Mouse (Mus musculus) erythroblast, embryonic 14.5 days (primary cell): ENCODE measurements around the gene Slc12a9. TPM values are rescaled to one million over a fixed set of nuclear protein-coding genes. Genes with fewer than 3 reads are reported as not detected.

Experiments used
- H3K27me3 ChIP-seq: 2 replicates; pipeline ENCODE4 v1.6.1; 2012; ENCODE audit warnings: inconsistent platforms; ENCODE audit not compliant: control insufficient read depth
- H3K36me3 ChIP-seq: 2 replicates; pipeline ENCODE4 v1.6.1; 2012; ENCODE audit warnings: mild to moderate bottlenecking, inconsistent platforms; ENCODE audit not compliant: control insufficient read depth
- H3K4me1 ChIP-seq: 2 replicates; pipeline ENCODE4 v1.6.1; 2012; ENCODE audit warnings: inconsistent platforms; ENCODE audit not compliant: control insufficient read depth
- H3K4me3 ChIP-seq: replicated peaks from 2 replicates; pipeline ENCODE3; 2012; ENCODE audit warnings: moderate library complexity, mild to moderate bottlenecking, inconsistent platforms
- H3K9me3 ChIP-seq: 2 replicates; pipeline ENCODE4 v1.6.1; 2012; ENCODE audit warnings: low read length, inconsistent platforms, mixed read lengths; ENCODE audit not compliant: control insufficient read depth
- GATA1 ChIP-seq: IDR thresholded peaks from 2 replicates; pipeline ENCODE4 v1.6.1; 2012; ENCODE audit warnings: low read length, inconsistent platforms, mixed read lengths
- TAL1 ChIP-seq: IDR thresholded peaks from 3 replicates; pipeline ENCODE4 v1.6.1; 2012; ENCODE audit warnings: low read length, inconsistent platforms, mixed read lengths
- polyA plus RNA-seq: library from polyadenylated mRNA; stranded (reverse); fragments of >175 nt; gene quantifications from 2 replicates; pipeline ENCODE4 v1.2.3, GENCODE M21; 2012

The Slc12a9 gene
- polyA plus RNA-seq, 1 experiment = 0.06 TPM

DNA sequence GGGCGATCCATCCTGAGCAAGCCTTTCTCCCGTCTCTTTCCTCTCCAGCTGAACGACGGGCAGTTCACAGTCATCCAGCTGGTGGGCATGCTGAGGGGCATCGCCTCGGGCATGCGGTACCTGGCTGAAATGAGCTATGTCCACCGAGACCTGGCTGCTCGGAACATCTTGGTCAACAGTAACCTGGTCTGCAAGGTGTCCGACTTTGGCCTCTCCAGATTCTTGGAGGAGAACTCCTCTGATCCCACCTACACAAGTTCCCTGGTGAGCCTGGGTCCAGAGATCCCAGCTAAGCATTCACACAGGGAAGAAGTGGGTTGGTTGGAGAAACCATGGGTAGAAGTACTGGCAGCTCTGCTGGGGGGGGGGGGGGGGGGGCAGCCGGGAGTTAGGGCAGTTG is 36.3 kb upstream of the Slc12a9 start:
- Histone ChIP-seq H3K36me3 (peaks cover 18% of the 10 kb centered on the region; the same call in 1 of the 2 replicates), H3K27me3 (no peaks in the 10 kb centered on the region), H3K9me3 (no peaks in the 10 kb centered on the region), H3K4me1 (no peaks in the 10 kb centered on the region), H3K4me3 (no peak overlapping the region)
- TF ChIP-seq GATA1 (no peak), TAL1 (no peak)

DNA sequence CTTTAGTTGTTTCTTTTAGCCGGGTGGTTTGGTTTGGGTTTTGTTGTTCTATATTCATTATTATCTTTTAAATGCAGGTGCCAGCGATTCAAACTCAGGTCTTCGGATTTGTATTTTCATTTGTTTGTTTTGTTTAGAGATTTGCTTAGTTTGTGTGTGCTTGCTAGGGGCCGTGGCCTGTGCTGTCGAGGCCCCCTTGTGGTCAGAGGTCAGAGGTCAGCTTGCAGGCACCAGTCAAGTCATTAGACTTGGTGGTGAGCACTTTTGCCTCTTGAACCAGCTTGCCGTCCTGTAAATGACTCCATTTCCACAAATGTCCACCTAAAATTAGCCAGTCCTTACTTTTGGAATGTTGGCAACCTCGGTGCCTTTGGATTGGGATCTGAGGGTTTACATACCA is 25.0 kb upstream of the Slc12a9 start:
- Histone ChIP-seq H3K36me3 (peaks cover 18% of the 10 kb centered on the region; the same call in 1 of the 2 replicates), H3K4me3 (no peak overlapping the region), H3K9me3 (no peaks in the 10 kb centered on the region), H3K27me3 (peaks cover 3% of the 10 kb centered on the region; the same call in 1 of the 2 replicates), H3K4me1 (no peaks in the 10 kb centered on the region)
- TF ChIP-seq GATA1 = no peak

DNA sequence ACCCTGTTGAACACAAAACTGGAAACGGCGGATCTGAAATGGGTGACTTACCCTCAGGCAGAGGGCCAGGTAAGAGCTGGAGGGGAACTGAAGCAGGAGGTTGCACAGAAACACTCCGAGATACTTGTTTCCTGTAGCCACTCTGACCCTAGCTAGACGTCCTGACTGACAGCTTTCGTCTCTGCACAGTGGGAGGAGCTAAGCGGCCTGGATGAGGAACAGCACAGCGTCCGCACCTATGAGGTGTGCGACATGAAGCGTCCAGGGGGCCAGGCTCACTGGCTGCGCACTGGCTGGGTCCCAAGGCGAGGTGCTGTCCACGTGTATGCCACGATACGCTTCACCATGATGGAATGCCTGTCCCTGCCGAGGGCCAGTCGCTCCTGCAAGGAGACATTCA is 20.7 kb upstream of the Slc12a9 start:
- H3K9me3 ChIP-seq = no peaks in the 10 kb centered on the region
- peaks cover 8% of the 10 kb centered on the region; the same call in 1 of the 2 replicates for H3K36me3 ChIP-seq
- no peaks in the 10 kb centered on the region for H3K4me1 ChIP-seq
- TF ChIP-seq TAL1 = no peak
- peaks cover 40% of the 10 kb centered on the region for H3K27me3 ChIP-seq
- H3K4me3 ChIP-seq = no peak overlapping the region

DNA sequence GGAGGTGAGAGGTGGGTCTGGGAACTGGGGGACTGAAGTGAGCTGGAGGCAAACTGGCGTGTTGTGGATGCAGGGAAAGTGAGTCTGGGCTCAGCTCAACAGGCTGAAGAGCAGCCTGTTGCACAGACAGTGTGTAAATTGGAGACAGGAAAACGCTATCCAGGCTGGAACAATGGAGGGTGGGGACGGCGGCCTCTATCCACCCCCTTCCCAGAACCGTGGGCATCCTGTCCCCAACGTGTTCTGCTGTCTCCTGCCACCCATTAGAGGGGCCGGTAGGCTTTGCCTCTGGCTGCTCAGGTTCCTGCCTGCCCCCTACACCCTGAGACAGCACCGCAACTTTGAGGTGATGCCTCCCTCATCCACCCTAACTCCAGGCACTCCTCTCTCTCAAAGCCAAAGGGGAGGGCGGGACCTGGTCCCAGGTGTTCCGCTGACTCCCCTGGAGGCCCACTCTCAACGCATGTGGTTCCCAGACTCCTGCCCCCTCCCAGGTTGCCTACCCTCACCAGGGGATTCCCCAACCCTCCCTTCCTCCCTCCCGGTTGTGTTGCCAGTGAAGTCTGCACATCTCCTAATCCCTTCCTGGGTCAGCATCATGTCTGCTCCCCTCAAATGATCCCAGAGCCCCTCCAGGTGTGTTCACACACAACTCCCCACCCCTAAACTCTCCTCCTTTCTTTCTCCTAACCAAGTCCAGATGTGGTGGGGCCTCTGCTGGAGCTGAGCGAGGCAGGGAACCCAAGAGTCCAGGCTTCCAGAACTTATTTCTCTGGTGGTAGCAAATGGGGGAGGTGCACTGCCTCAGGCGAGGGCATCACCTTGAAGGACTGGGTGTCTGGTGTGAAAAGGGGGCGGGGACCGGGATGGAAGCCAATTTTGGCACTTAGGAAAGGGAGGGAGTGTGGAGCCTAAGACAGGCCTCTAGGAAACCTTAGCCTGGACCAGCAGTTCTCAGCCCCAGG is 18.9 kb upstream of the Slc12a9 start:
- H3K4me1 ChIP-seq = no peaks in the 10 kb centered on the region
- H3K9me3 ChIP-seq = no peaks in the 10 kb centered on the region
- H3K36me3 ChIP-seq = peaks cover 5% of the 10 kb centered on the region; the same call in 1 of the 2 replicates
- H3K4me3 ChIP-seq = peak overlapping the region; percentile 0
- peaks cover 57% of the 10 kb centered on the region for H3K27me3 ChIP-seq
- no peak for TF ChIP-seq TAL1
- no peak for TF ChIP-seq GATA1

- no peak for TF ChIP-seq GATA1
- TF ChIP-seq TAL1 = no peak
- Histone ChIP-seq H3K27me3 (peaks cover 59% of the 10 kb centered on the region), H3K9me3 (no peaks in the 10 kb centered on the region), H3K4me3 (peak overlapping the region; percentile 56), H3K36me3 (peaks cover 5% of the 10 kb centered on the region; the same call in 1 of the 2 replicates), H3K4me1 (no peaks in the 10 kb centered on the region)
These were observed 18.0 kb upstream of the Slc12a9 start for GRCm38 (mm10) chr5:137351394-137351793.

DNA sequence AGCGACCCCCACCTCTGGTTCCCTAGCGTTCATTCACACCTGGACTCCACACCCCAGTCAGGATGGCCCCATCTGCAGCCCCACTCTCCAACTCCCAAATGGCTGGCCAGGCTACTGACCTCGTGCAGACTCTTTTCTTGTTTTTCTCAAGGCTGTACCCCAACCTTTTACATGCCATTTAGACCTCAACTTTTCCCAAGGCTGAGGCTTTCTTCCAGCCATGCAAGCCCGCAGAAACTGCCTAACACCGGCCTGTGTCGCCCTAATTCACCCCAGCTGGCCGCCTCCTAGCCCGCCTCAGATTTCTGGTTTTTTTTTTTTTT is 17.6 kb upstream of the Slc12a9 start:
- Histone ChIP-seq H3K4me1 (no peaks in the 10 kb centered on the region), H3K4me3 (peak overlapping the region; percentile 56), H3K9me3 (no peaks in the 10 kb centered on the region), H3K27me3 (peaks cover 61% of the 10 kb centered on the region), H3K36me3 (peaks cover 5% of the 10 kb centered on the region; the same call in 1 of the 2 replicates)
- TF ChIP-seq GATA1 (no peak), TAL1 (no peak)

DNA sequence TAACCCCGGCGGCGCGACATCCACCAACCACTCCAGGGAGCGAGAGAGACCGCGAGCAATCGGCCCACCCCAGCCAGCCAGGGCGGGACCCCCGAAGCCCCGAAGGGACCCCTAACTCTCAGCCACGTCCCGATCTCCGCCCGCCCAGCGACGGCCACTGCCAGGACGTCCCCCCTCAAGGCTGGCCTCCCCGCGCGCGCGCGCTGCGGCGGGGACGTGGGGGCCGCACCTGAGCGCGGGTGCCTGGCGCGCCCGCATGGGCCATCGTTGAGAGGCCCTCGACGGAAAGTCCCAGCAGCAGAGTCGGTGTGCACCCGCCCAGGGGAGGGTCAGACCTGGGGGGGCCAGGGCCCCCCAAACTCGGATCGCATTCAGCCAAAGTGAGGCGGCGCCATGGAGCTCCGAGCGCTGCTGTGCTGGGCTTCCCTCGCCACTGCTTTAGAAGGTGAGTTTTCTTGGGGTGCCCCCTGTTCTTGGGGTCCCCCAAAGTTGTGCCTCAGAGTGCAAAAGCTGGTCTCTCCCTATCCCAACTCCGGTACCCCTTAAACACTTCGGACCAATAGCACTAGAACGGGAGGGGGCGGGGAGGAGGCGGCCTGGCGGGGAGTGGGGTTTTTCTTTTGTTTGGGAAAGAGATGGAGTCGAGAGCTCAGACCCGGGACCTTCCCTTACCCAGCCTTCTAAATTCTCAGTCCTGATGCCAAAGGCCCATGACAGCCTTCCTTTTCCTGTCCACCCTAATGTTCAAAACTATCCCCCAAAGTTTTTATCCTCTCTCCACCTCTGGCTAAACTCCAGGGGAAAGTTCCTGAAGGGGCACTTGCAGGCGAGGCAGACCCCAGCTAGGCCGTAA is 17.0 kb upstream of the Slc12a9 start:
- H3K4me1 ChIP-seq = no peaks in the 10 kb centered on the region
- H3K9me3 ChIP-seq = no peaks in the 10 kb centered on the region
- TF ChIP-seq GATA1 (no peak), TAL1 (no peak)
- H3K36me3 ChIP-seq = peaks cover 5% of the 10 kb centered on the region; the same call in 1 of the 2 replicates
- H3K4me3 ChIP-seq = peak overlapping the region; percentile 56
- H3K27me3 ChIP-seq = peaks cover 61% of the 10 kb centered on the region

DNA sequence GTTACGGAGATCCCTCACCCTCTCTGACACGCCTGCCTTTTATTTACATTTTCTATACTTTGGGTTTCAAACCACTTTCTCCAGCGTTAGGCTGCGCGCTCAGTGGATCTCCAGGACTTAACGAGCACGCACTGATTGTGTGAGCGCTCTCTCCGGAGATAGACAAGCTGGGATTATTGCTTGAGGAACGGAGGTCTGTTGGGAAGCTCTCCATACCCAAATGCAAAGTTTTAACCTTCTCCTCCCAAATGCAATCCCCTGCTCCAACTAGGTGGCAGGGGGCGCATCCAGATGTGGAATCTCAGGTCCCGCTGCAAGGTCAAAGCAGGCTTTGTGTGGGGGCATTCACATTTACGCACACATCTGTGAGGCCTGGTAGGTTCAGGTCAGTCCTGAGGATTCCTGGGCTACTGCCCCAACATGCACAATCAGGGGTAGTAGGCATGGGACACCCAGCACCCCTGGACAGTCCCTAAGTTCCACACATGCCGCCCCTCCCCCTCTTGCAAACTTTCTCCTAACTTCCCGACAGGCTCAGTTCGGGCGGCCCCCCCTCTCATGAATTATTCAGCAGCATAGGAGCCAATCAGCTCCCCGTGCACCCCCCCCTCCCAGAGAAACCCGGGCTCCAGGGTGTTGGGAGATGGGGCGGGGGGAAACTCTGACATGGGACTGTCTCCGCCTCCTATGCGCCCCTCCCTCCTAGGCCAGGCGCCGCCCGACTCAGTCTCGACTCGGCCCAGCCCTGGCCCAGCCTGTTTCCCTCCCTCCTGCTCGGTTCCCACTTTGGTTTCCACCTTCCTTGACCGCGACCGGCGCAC is 16.2 kb upstream of the Slc12a9 start, which contains the start of gene Ephb4:
Gene Ephb4, plus strand, starts transcription at position 726 of the 821 bp plus-strand sequence.
- Histone ChIP-seq H3K9me3 (no peaks in the 10 kb centered on the region), H3K36me3 (peaks cover 5% of the 10 kb centered on the region; the same call in 1 of the 2 replicates), H3K4me1 (no peaks in the 10 kb centered on the region), H3K4me3 (peak within 1 kb of the TSS; percentile 56), H3K27me3 (peaks cover 61% of the 10 kb centered on the region)
- no peak for TF ChIP-seq GATA1
- TF ChIP-seq TAL1 = no peak
